Mouse (Mus musculus) T-helper 2 cell (primary cell): ENCODE data around the gene Zbtb7a.

Experiments used
- in situ Hi-C: fragments of 300-600 bp; cut with MboI, MseI; formaldehyde crosslinking; loops from one replicate; pipeline ENCODE4 v1.15.1; 2025; ENCODE audit warnings: high pct_unique_total_duplicates

The Zbtb7a gene

GRCm38 (mm10) chr10:81138821-81139528, 4.0 kb downstream of the Zbtb7a start:
- in situ Hi-C loops = loop anchor here (5.0 kb wide), 1 partner anchor 38 kb away; the partner anchor contains the start of gene Eef2

- in situ Hi-C loops = loop anchor here (5.0 kb wide), 1 partner anchor 38 kb away; the partner anchor contains the start of gene Eef2
Measured at GRCm38 (mm10) chr10:81139529-81139846, 4.5 kb downstream of the Zbtb7a start.

GRCm38 (mm10) chr10:81140005-81140404, 5.0 kb downstream of the Zbtb7a start:
- in situ Hi-C loops = no loop called here

- in situ Hi-C loops = no loop called here
Measured at GRCm38 (mm10) chr10:81140717-81141454, 5.9 kb downstream of the Zbtb7a start.

- in situ Hi-C loops = no loop called here
Measured at GRCm38 (mm10) chr10:81141455-81142210, 6.6 kb downstream of the Zbtb7a start.

GRCm38 (mm10) chr10:81142551-81142981, 7.5 kb downstream of the Zbtb7a start:
- in situ Hi-C loops = no loop called here

GRCm38 (mm10) chr10:81143157-81143633, 8.2 kb downstream of the Zbtb7a start:
- in situ Hi-C loops = no loop called here

GRCm38 (mm10) chr10:81143845-81144437, 8.9 kb downstream of the Zbtb7a start:
- in situ Hi-C loops = no loop called here

- in situ Hi-C loops = no loop called here
Measured at GRCm38 (mm10) chr10:81144667-81145066, 9.6 kb downstream of the Zbtb7a start.

- in situ Hi-C loops = no loop called here
Measured at GRCm38 (mm10) chr10:81145307-81145706, 10.3 kb downstream of the Zbtb7a start.

- in situ Hi-C loops = no loop called here
Measured at GRCm38 (mm10) chr10:81145778-81146177, 10.8 kb downstream of the Zbtb7a start.

GRCm38 (mm10) chr10:81146296-81146695, 11.3 kb downstream of the Zbtb7a start:
- in situ Hi-C loops = no loop called here

- in situ Hi-C loops = no loop called here
Measured at GRCm38 (mm10) chr10:81151261-81151660, 16.2 kb downstream of the Zbtb7a start.

GRCm38 (mm10) chr10:81152609-81153008, 17.6 kb downstream of the Zbtb7a start:
- in situ Hi-C loops = no loop called here

GRCm38 (mm10) chr10:81154313-81154712, 19.3 kb downstream of the Zbtb7a start:
- in situ Hi-C loops = no loop called here

- in situ Hi-C loops = no loop called here
Measured at GRCm38 (mm10) chr10:81154736-81155135, 19.7 kb downstream of the Zbtb7a start.

- in situ Hi-C loops = loop anchor here (5.0 kb wide), 1 partner anchor 54 kb away; the partner anchor contains the start of gene Map2k2
Measured at GRCm38 (mm10) chr10:81161602-81162317, 26.7 kb downstream of the Zbtb7a start.

- in situ Hi-C loops = loop anchor here (5.0 kb wide), 1 partner anchor 55 kb away; the partner anchor contains the start of gene Map2k2
Measured at GRCm38 (mm10) chr10:81162318-81162652, 27.3 kb downstream of the Zbtb7a start.

GRCm38 (mm10) chr10:81165118-81165517, 30.1 kb downstream of the Zbtb7a start:
- in situ Hi-C loops = no loop called here

GRCm38 (mm10) chr10:81167200-81168086, 32.4 kb downstream of the Zbtb7a start, which contains the start of gene Pias4:
Pias4 (minus strand) TSS chr10:81167923.
- in situ Hi-C loops = no loop called here
